In genomic region chr6:66981864-66982263, GRCm38 (mm10) we compare ENCODE assay signal across 12 mouse cellular contexts. TPM values are rescaled to one million over a fixed set of nuclear protein-coding genes. Genes with fewer than 3 reads are reported as not detected.
DNase-seq lines count a peak whose midpoint lies in the region; ATAC-seq and TF ChIP-seq lines count a peak whose summit lies in the region.
"Had no signal": no experiment of that assay in that cellular context is flagged by ENCODE, and none has a peak within 500 bp of the region (broad histone marks: within the 10 kb centered on the region; RNA-seq: fewer than 3 reads in every experiment).

No protein-coding gene starts in this region.

- no peaks in the 10 kb centered on the region for H3K9me3 ChIP-seq in lung, postnatal 0 days (ENCODE audit: low read length)
- H3K9me3 ChIP-seq: midbrain, embryonic 15.5 days had no signal

- peak; percentile 61 for DNase-seq in kidney, adult 11 months
- no peak for DNase-seq in kidney, postnatal 4 days
- peak; percentile 72 for DNase-seq in adrenal gland, postnatal 14 days
- DNase-seq in cerebellum, adult 18-20 months, result peak; percentile 54 to 61
- peak; percentile 71 for DNase-seq in gastrocnemius, postnatal 25 days
- DNase-seq in lung, postnatal 0 days (ENCODE audit: low spot score), result no peak
- DNase-seq in thymus, postnatal 0 days (ENCODE audit: low spot score), result no peak
- DNase-seq: lung, adult 18-20 months; thymus, postnatal 14 days had no signal

- H3K4me2 ChIP-seq in lung, postnatal 0 days (replicated peaks; ENCODE audit: low read depth, low read length), result no peak overlapping the region
- H3K4me2 ChIP-seq: midbrain, embryonic 15.5 days had no signal

- no peak for TF ChIP-seq EP300 in lung, postnatal 0 days (IDR thresholded peaks at IDR 0.05)

- TF ChIP-seq CTCF in lung, postnatal 0 days (IDR thresholded peaks at IDR 0.05), result no peak

- H3K4me1 ChIP-seq in lung, postnatal 0 days (ENCODE audit: insufficient read depth, low read depth, low read length), result peaks cover 5% of the 10 kb centered on the region; the same call in 1 of the 2 replicates
- H3K4me1 ChIP-seq: midbrain, embryonic 15.5 days had no signal

- H3K27me3 ChIP-seq in lung, postnatal 0 days (replicated peaks; ENCODE audit: insufficient read depth, low read length), result no peaks in the 10 kb centered on the region
- H3K27me3 ChIP-seq: midbrain, embryonic 15.5 days had no signal

- WGBS in lung, postnatal 0 days, result 100% methylated on average over 1 of the region's 1 CpGs

- no peak overlapping the region for H3K27ac ChIP-seq in lung, postnatal 0 days (ENCODE audit: low read length)
- H3K27ac ChIP-seq: midbrain, embryonic 15.5 days had no signal

- no peaks in the 10 kb centered on the region for H3K36me3 ChIP-seq in lung, postnatal 0 days (ENCODE audit: insufficient read depth, low read length)
- H3K36me3 ChIP-seq: midbrain, embryonic 15.5 days had no signal

- H3K4me3 ChIP-seq in lung, postnatal 0 days (ENCODE audit: low read depth, low read length), result no peak overlapping the region
- H3K4me3 ChIP-seq: midbrain, embryonic 15.5 days had no signal

- no peak overlapping the region for H3K9ac ChIP-seq in lung, postnatal 0 days (replicated peaks; ENCODE audit: low read depth)
- H3K9ac ChIP-seq: midbrain, embryonic 15.5 days had no signal

- no peak for ATAC-seq in erythroid progenitor cell, adult 5-6 weeks (replicated peaks; ENCODE audit: low FRiP score, poor library complexity, severe bottlenecking)
- ATAC-seq in lung, postnatal 0 days, result no peak
- ATAC-seq: intestine, postnatal 0 days; midbrain, embryonic 15.5 days had no signal

RNA-seq across cellular contexts. Expression of gene Gadd45a, which starts 55.4 kb away (rescaled TPM):
- total RNA-seq in adrenal gland, postnatal 14 days (2021), result 15.1 and 25.8 TPM in 2 replicates
- total RNA-seq in gastrocnemius, postnatal 25 days (2021), result 10 to 100 TPM; 32.5 to 36.8 TPM
- 113 and 203 TPM in 2 replicates for total RNA-seq in erythroid progenitor cell, adult 5-6 weeks (2015; ENCODE audit: low replicate concordance)
- 152 and 192 TPM in 2 replicates for total RNA-seq in erythroid progenitor cell, adult 5-6 weeks (2017; ENCODE audit: low replicate concordance)
- polyA plus RNA-seq in lung, postnatal 0 days (2015; fragmentation: Nextera tagmentation; extraction: Ambion mirVana), result 34.7 and 35.7 TPM in 2 replicates
- polyA plus RNA-seq in thymus, postnatal 0 days (2015; fragmentation: Nextera tagmentation; extraction: Ambion mirVana), result 32.5 and 35.3 TPM in 2 replicates

Comparison
In these comparisons a context has a peak if more than half of its experiments do, and no peak if none do; other contexts are left out.
1. DNase-seq: peak in kidney, adult 11 months (single experiment), adrenal gland, postnatal 14 days (single experiment), cerebellum, adult 18-20 months (2 of 2) and gastrocnemius, postnatal 25 days (single experiment); none in kidney, postnatal 4 days (0 of 2), lung, postnatal 0 days (single experiment) and thymus, postnatal 0 days (single experiment).